Mouse (Mus musculus) c-Kit-negative CD71-positive TER-119-positive erythroid progenitor cells, embryonic 14.5 days (primary cell): Measurements from ENCODE around the gene Tagap.
"Not testable (repeated sequence)": the region's sequence is repeated elsewhere in the genome, so short reads cannot be mapped to it uniquely, and the experiment has no call there.

ENCODE experiments used
- DNase-seq: peaks from one replicate; pipeline ENCODE4 v3.0.0-alpha.2; 2013; ENCODE audit warnings: low read depth, low spot score

The Tagap gene

DNA sequence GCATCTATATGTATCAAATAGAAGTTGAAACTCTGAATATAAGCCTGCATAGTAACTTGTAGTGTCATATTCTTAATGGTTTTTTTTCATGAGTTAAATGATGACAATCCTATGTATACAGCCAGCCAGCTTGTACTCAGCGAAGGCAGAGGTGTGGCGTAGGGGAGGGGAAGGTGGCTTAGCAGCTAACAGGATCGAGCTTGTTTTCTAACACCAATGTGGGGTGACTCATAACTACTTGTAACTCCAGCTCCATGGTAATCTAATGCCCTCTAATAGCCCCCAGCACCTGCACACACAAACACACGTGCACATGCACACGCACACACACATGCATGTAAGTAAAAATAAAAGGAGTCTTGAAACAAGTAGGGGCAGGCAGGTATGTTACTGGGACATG is 42.7 kb downstream of the Tagap start:
- not testable (repeated sequence) for DNase-seq

DNA sequence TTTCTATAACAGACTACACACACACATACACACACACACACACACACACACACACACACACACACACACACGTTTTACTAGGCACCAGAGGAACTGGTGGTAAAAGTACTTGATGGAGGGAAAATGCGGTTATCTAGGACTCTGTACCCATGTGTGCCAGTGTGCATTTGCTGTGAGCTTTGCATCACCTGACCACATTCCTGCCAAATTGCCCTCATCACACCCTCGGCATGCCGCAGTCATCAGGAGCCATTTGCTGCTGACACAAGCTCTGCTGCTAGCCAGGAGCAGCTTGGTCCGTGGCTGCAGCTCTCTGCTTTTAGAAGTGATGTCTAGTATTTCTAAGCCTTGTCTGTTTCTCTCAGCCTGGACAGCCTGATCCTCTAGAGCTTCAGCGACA is 44.0 kb downstream of the Tagap start:
- DNase-seq, result not testable (repeated sequence)

DNA sequence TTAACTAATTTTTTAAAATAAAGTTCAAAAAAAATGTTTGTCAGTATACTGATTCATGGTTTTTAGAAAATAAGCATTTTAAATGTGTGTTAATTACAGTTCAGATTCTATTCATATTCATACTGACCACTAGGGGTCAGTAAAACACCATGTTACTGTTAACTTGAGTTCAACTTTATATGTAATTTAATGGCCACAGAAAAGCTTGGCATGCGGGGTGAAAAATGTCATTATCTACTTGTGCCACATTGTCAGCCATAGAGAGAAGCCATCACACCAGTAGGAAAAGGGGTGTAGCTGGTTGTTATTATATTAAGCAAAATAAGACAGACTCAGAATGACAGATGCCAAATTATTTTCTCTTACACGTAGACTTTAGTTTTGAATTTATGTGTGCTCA is 57.7 kb downstream of the Tagap start:
- not testable (repeated sequence) for DNase-seq
